Mouse (Mus musculus): ENCODE data around the gene AL732309.1.

AL732309.1 gene

DNA sequence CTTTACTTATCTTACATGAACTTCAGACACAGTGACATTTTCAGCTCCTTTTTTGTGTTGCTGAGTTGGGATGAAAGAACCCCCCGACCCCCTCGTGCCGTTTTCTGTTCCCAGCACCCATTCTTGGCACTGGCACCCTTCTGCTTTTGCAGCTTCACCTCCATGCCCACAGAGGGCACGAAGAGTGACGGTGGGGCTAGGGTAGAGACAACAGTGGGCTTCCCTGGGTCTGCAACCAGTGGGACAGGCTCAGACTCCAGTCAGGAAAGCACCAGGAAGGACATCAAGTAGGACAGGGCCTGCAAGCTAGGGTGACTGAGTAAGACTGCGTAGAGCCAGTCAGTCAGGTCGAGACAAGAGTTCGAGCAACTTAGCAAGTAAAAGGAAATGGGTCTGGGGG is 6.4 kb downstream of the AL732309.1 start:
- no peak for DNase-seq (ENCODE audit: extremely low spot score, low read depth, low spot score)

DNA sequence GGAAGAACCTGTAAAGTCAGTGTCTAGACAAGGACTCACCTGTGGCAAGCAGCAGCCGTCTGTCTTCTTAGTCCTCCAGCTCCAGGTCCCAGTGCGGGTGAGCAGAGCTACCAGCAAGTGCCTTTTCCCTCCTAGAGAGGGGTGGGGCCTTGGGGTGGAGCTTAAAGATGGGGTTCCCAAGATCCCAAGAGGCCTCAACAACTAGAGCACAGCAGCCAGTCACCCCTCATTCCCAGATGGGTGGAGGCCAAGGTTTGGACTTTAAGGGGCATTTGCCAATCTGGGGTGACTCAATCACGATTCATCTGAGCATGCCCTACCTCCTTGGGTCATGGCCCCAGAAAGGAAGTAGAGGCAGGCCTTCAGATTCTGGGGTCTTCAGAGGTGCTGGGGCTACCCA is 6.9 kb downstream of the AL732309.1 start:
- DNase-seq (ENCODE audit: extremely low spot score, low read depth, low spot score) = no peak

- DNase-seq (ENCODE audit: extremely low spot score, low read depth, low spot score) = no peak
Observed at GRCm38 (mm10) chr2:25238106-25238505, 8.6 kb downstream of the AL732309.1 start.

GRCm38 (mm10) chr2:25237522-25237921 is 9.1 kb downstream of the AL732309.1 start:
- DNase-seq (ENCODE audit: extremely low spot score, low read depth, low spot score) = no peak

DNA sequence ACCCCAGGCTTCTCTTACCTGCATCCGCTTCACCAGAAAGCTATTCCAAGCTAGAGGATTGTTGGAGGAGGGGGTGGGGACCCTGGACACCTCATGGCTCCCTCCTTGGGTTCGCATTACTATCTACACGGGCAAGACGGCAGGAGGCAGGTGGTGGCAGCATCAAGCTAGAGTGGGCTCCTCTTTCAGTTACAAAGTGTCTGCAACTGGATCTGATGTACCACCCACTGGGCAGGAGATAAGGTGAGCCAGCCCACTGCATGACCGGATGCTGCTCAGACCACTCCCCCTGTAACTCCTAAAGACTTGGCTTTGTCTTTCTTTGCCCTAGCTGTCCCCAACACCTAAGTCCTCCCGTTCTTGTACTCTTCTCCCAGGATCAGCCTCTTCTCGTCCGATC is 10.0 kb downstream of the AL732309.1 start, which contains the start of gene Rnf224:
Rnf224 (minus strand) TSS at position 174 of the 400 bp plus-strand sequence.
- no peak for DNase-seq (ENCODE audit: extremely low spot score, low read depth, low spot score)

DNA sequence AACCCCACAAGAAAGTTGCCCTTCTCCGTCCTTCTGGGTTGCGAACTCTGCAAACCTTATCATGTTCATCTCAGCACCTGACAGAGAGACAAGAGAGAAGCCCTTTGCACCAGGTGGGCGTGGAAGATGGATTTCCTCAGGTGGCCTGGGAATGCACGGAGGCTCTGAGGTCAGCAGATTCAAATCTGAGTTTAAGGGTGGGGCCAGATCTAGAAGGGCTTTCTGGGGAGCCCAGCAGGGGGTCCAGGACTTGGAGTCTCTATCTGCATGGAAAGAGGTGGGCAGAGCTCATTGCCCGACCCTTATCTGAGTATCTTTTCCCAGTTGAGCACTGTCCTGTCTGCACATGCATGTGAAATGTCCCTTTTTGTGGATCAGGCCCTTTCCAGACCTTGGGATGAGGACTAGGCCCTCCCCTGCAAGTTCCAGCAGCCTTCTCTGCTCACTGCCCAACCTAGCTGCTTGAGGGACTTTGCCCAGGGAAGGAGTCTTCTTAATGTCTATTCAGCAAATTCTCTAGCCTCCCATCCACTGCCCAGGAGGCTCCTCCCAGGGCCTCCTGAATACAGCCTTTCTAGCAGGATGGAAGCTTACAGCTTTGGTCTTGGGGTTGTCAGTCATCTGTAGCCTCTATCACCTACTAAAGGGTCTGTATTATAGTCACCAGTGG is 12.0 kb downstream of the AL732309.1 start:
- DNase-seq (ENCODE audit: extremely low spot score, low read depth, low spot score) = no peak

DNA sequence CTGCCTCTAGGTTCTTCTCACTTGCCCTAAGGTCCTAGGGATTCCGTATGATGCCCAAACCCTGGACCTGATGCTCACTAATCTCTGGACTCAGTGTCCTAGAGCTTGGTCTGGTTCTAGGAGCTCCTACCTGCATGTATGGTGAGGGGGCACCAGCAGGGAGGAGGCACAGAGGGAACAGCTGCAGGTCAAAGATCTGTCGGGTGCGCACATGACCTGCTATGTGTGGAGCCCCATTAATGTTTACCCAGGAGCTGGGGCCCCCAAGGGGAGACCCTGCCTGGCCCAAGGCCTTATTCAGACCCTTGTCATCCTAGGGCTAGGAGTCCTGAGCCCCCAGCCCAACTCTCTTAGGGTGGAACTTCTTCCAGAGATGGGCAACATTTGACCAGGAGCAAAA is 12.6 kb downstream of the AL732309.1 start, which contains the start of gene Slc34a3:
Slc34a3 (minus strand) TSS at position 315 of the 400 bp plus-strand sequence.
- no peak for DNase-seq (ENCODE audit: extremely low spot score, low read depth, low spot score)

DNA sequence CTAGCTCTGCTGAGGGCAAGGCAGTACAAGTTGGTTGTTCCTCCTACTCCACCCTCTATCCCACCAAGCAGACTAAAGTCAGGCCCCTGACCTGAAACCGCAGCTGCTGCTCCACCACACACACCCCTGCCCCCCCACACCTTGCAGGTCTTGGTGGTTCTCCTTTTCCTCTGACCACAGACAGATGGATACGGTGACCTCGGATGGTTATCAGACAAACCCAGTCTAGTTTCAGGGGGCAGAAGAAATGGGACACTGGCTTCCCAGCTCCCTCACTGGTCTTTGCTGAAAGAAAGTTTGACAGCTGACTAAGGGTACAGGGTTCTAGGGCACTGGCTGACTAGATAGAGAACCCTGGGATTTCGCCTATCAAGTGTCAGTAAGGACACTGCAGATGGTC is 13.2 kb downstream of the AL732309.1 start:
- no peak for DNase-seq (ENCODE audit: extremely low spot score, low read depth, low spot score)

GRCm38 (mm10) chr2:25231038-25231437 is 15.6 kb downstream of the AL732309.1 start:
- no peak for DNase-seq (ENCODE audit: extremely low spot score, low read depth, low spot score)

DNA sequence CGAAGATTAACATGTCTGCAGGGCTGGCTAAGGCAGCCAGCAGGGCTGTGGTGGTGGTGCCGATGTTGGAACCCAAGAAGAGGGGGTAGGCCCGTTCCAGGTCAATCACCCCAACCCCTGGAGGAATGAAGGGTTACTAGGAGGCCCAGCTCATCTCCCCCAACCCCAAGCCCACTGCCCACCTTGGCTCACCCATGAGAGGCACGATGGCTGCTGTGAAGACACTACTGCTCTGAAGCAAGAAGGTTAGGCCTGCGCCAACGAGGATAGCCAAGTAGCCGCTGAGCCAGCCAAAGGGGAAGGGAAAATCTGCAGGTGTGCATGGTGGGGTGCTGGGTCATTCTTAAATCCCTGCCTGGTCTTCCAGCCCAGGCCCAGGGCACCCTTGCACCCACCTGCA is 16.1 kb downstream of the AL732309.1 start:
- no peak for DNase-seq (ENCODE audit: extremely low spot score, low read depth, low spot score)

GRCm38 (mm10) chr2:25229582-25229981 is 17.1 kb downstream of the AL732309.1 start:
- DNase-seq (ENCODE audit: extremely low spot score, low read depth, low spot score) = no peak

DNA sequence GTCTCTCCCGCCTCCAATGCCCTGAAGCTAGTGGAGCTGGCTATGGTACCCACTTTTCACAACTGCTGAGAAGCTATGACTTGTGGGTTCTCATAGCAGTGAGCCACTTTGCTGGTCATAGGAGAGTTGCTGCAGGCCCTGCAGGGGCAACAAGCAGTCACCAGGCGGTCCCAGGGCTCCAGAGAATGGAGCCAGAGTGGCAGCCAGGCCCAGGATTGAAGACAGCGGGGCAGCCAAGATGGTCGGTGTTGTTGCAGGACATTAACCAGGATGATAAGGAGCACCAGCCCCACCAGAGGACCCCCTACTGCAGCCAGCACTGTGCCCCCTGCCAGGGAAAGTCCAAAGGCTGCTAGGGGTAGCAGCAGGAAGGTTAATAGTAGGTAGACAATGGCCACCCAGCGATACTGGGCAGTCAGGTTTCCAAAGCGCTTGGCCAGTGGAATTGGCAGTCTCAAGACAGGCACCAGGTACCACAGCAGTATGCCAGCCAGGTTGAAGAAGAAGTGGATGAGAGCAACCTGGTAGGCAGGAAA is 17.6 kb downstream of the AL732309.1 start:
- DNase-seq (ENCODE audit: extremely low spot score, low read depth, low spot score) = no peak

GRCm38 (mm10) chr2:25228431-25228889 is 18.2 kb downstream of the AL732309.1 start:
- DNase-seq (ENCODE audit: extremely low spot score, low read depth, low spot score) = peak; percentile 68

DNA sequence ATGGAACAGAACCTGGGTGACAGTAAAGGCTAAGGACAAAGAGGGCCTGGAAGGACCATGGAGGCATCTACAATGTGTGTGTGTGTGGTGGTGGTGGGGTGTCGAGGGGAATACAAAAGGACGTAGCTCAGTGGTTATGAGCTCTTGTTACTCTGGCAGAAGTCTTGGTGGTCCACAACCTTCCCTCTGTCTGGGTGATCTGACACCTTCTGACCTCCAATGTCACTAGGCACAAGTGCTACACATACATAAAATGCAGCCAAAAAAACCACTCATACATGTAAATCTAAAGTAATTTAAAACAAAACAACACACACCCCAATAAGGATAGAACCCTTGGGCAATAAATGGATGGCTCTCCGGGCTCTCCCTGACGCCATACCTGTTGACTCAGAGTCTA is 19.3 kb downstream of the AL732309.1 start:
- DNase-seq (ENCODE audit: extremely low spot score, low read depth, low spot score) = no peak

GRCm38 (mm10) chr2:25226864-25227263 is 19.8 kb downstream of the AL732309.1 start:
- no peak for DNase-seq (ENCODE audit: extremely low spot score, low read depth, low spot score)

DNA sequence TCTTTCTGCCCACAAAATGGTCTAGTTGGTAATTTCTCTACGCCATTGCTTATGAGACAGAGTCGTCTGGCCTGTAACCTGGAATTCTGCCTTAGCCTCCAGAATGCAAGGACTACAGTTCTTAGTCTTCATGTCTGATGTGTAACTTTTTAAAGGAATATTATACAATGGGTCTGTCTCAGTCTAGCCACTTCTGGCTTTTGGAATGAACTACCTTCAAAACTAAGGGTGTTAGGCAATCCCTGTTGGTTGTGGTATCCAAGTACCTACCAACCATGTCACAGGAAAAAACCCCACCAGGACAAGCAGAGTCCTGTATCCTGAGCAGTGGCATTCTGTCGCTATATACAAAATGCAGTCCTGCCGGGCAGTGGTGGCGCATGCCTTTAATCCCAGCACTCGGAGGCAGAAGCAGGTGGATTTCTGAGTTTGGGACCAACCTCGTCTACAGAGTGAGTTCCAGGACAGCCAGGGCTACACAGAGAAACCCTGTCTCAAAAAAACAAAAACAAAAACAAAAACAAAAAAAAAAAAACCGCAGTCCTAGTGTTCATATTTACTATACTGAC is 20.8 kb downstream of the AL732309.1 start:
- no peak for DNase-seq (ENCODE audit: extremely low spot score, low read depth, low spot score)

DNA sequence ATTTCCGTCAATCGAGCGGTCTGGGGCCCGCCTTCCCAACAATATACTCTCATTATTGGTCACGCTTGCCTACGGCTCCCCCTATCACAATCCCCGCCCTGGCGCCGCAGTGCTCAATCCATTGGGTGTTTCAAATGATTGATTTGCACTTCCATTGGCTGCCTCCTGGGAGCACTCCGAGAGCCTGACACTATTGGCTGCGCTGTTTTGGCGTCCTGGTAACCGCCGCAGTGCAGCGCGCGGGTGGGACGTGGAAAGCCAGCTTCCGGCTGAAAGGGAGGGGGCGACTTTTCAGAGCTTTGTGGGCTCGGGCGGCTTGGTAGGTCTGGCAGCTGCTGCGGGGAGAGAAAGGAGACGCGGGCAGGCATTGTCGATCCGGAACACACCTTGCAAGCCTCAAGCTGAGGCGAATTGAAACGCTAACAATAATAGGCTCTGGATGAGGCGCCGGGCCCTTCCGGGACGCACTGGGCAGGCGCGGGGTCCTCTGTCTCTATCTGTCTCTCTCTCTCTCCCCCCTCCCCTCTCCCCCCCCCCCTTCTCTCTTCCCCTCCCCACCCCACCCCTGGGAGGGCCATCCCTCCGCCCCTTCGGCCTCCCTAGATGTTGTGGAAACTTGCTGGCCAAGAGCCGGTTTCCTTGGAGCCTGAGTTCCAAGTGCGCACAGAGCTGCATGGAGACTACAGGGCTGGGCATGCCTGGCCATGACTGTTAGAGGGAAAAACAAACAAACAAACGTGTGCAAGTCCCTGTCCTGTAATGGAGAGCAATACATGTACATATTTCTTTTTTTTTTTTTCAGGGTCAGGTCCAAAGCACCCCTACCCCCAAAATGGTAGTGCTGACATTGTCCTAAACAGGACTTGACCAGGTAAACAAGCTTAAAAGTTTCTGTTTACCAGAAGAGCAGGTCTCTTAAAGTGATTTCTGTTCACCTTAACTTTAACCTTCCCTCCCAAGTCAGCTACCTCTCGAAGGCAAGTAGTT is 21.6 kb downstream of the AL732309.1 start:
- DNase-seq (ENCODE audit: extremely low spot score, low read depth, low spot score) = peak; percentile 98

DNA sequence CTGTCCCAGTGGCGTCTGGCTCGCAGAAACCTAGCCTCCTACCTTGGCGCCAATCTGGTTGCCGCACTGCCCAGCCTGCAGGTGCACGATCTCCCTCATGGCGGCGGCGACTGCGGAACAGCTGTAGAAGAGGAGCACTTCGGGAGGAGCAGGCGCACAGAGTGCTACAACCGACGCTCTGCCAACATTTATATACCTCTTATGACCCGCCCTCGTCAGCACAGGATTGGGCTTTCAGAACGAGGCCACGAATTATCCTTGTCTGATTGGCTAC is 22.2 kb downstream of the AL732309.1 start, which contains the start of gene Tubb4b:
Tubb4b (minus strand) TSS at position 211 of the 274 bp plus-strand sequence.
- no peak for DNase-seq (ENCODE audit: extremely low spot score, low read depth, low spot score)

DNA sequence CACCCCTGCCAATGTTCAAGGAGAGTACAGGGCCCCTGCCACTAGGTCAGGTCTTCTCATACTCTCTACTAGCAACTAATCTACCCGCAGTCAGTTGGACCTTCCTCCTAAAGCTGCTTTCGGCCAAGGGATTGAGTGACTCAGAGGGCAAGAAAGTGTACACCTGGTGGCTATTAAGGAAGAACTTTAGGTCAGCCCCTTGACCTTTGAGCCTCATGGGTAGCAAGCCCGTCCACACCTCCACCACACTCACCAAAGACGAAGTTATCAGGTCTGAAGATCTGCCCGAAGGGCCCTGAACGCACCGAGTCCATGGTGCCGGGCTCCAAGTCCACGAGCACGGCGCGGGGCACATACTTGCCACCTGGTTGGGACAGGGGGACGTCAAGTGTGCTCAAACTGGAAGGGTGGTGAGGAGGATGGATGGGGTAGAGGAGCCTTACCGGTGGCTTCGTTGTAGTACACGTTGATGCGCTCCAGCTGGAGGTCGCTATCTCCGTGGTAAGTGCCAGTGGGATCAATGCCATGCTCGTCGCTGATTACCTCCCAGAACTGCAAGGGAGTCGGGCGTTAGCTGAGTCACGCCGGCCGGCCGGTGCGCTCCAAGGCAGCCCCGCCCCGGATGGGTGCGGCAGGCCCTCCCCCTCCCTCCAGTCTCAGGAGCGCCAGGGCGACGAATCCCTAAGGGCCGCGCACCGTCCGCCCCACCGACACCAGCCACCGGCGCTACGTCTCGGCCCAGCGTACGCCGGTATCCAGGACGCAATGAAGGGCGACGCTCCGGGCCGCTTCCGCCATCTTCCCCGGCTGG is 22.8 kb downstream of the AL732309.1 start:
- no peak for DNase-seq (ENCODE audit: extremely low spot score, low read depth, low spot score)

DNA sequence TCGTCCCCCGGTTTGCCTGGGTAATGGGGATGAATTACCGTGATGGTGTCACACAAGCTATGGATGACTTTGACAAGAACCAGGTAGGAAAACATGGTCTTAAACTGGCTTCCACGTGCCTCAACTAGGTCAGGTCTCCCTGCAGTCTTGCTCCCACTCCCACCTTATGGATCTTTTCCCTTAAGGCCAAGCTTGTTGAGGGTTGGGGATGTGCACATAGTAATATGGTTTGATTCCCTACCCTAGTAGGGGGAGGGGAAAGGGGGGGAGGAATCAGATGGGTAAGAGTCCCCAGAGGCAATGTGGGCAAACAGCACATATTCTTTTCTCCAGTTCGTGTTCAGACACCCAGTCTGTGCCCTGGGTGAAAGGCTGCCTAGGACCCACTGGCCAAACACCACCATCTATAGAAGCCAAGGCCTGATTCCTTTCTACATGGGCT is 25.3 kb downstream of the AL732309.1 start:
- no peak for DNase-seq (ENCODE audit: extremely low spot score, low read depth, low spot score)

Measured in hindlimb bud, embryonic 11.5 days (tissue).